ENCODE assay signal across 25 mouse cellular contexts in the genomic region with DNA sequence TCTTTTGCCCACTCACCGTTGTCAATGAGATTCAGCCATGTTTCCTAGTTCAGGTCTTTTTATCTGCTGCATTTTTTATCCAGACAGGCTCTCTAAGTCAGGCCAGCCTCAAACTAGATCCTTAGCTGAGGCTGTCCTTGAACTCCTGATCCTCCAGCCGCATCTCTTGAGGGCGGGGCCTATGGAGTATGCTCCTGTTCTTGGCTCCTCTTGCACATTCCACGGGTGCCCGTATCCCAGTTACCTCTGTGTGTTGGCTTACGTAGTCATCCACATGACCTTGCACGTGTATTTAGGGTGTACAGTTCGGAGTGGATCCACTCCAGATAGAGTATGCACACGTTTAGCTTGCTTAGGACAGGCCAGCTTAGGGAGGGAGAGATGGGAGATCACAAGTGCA. TPM values are rescaled to one million over a fixed set of nuclear protein-coding genes. Genes with fewer than 3 reads are reported as not detected.
A peak's percentile ranks its signal among the peaks of the same experiment; 100 is the strongest.
DNase-seq lines count a peak whose midpoint lies in the region; ATAC-seq and TF ChIP-seq lines count a peak whose summit lies in the region.
"Had no signal": no experiment of that assay in that cellular context is flagged by ENCODE, and none has a peak within 500 bp of the region (broad histone marks: within the 10 kb centered on the region; RNA-seq: fewer than 3 reads in every experiment).

No protein-coding gene starts in this region.

- H3K36me3 ChIP-seq in midbrain, embryonic 11.5 days (ENCODE audit: control insufficient read depth, insufficient read depth, low read length), result no peaks in the 10 kb centered on the region
- no peaks in the 10 kb centered on the region for H3K36me3 ChIP-seq in midbrain, postnatal 0 days (ENCODE audit: insufficient read depth, low read length)
- H3K36me3 ChIP-seq in forebrain, embryonic 13.5 days (ENCODE audit: poor library complexity, severe bottlenecking), result no peaks in the 10 kb centered on the region
- H3K36me3 ChIP-seq: G1E had no signal

- no peaks in the 10 kb centered on the region for H3K4me1 ChIP-seq in midbrain, embryonic 11.5 days (ENCODE audit: control insufficient read depth, insufficient read depth, low read length)
- H3K4me1 ChIP-seq in midbrain, postnatal 0 days (ENCODE audit: insufficient read depth, low read length), result no peaks in the 10 kb centered on the region
- H3K4me1 ChIP-seq in forebrain, embryonic 13.5 days, result no peaks in the 10 kb centered on the region

- H3K4me3 ChIP-seq in midbrain, embryonic 11.5 days (ENCODE audit: low read depth, low read length), result no peak overlapping the region
- no peak overlapping the region for H3K4me3 ChIP-seq in midbrain, postnatal 0 days (ENCODE audit: low read depth, low read length)
- H3K4me3 ChIP-seq in forebrain, embryonic 13.5 days, result no peak overlapping the region

- no peak overlapping the region for H3K27ac ChIP-seq in midbrain, embryonic 11.5 days (ENCODE audit: low read depth, low read length)
- H3K27ac ChIP-seq in midbrain, postnatal 0 days (ENCODE audit: low read depth, low read length), result no peak overlapping the region
- no peak overlapping the region for H3K27ac ChIP-seq in forebrain, embryonic 13.5 days

- ATAC-seq in midbrain, embryonic 11.5 days (ENCODE audit: low FRiP score), result no peak
- no peak for ATAC-seq in midbrain, postnatal 0 days (ENCODE audit: low FRiP score)
- no peak for ATAC-seq in forebrain, embryonic 13.5 days
- ATAC-seq: activated CD4-positive, CD25-positive, alpha-beta regulatory T cell, adult 4 months; CD4-positive, CD25-positive, alpha-beta regulatory T cell, adult 4 months; Patski had no signal

- 93% methylated on average over 9 of the region's 9 CpGs for WGBS in midbrain, embryonic 11.5 days
- 92% methylated on average over 9 of the region's 9 CpGs for WGBS in midbrain, postnatal 0 days
- WGBS in forebrain, embryonic 13.5 days, result 93% methylated on average over 9 of the region's 9 CpGs

- no peak overlapping the region for H3K4me2 ChIP-seq in midbrain, embryonic 11.5 days
- no peak overlapping the region for H3K4me2 ChIP-seq in midbrain, postnatal 0 days (ENCODE audit: low read depth, low read length, poor library complexity, severe bottlenecking)
- no peak overlapping the region for H3K4me2 ChIP-seq in forebrain, embryonic 13.5 days

- H3K9ac ChIP-seq in midbrain, embryonic 11.5 days (ENCODE audit: low read length), result no peak overlapping the region
- H3K9ac ChIP-seq in midbrain, postnatal 0 days (replicated peaks; ENCODE audit: low read length, poor library complexity, severe bottlenecking), result no peak overlapping the region
- no peak overlapping the region for H3K9ac ChIP-seq in forebrain, embryonic 13.5 days

- no peak for TF ChIP-seq CTCF in midbrain, postnatal 0 days (IDR thresholded peaks at IDR 0.05)

- no peaks in the 10 kb centered on the region for H3K27me3 ChIP-seq in midbrain, embryonic 11.5 days (ENCODE audit: control insufficient read depth, insufficient read depth, low read length)
- no peaks in the 10 kb centered on the region for H3K27me3 ChIP-seq in midbrain, postnatal 0 days (ENCODE audit: insufficient read depth, low read length)
- no peaks in the 10 kb centered on the region for H3K27me3 ChIP-seq in forebrain, embryonic 13.5 days
- H3K27me3 ChIP-seq: CH12.LX, Patski had no signal

- no peaks in the 10 kb centered on the region for H3K9me3 ChIP-seq in midbrain, embryonic 11.5 days (ENCODE audit: control insufficient read depth, low read length)
- no peaks in the 10 kb centered on the region for H3K9me3 ChIP-seq in midbrain, postnatal 0 days (ENCODE audit: low read length)
- H3K9me3 ChIP-seq in forebrain, embryonic 13.5 days (replicated peaks), result no peaks in the 10 kb centered on the region
- H3K9me3 ChIP-seq: G1E had no signal

- DNase-seq in midbrain, embryonic 11.5 days (ENCODE audit: low spot score, missing footprints), result peak; percentile 51
- DNase-seq in midbrain, postnatal 0 days (ENCODE audit: low spot score), result no peak
- DNase-seq in ES-CJ7 (ENCODE audit: low read depth, low spot score) (peak; percentile 37), R1 (ENCODE audit: low read depth, low spot score) (peak; percentile 59), ZHBTc4 (ENCODE audit: low read depth, low spot score) (peak; percentile 33)
- no peak for DNase-seq in gastrocnemius, postnatal 25 days
- no peak for DNase-seq in gastrocnemius, postnatal 10 days
- DNase-seq: adrenal gland, adult 2 months; adrenal gland, adult 8-10 months; adrenal gland, postnatal 10 days; adrenal gland, postnatal 14 days; adrenal gland, postnatal 25 days; adrenal gland, postnatal 36 days; B cell, adult 2 months; cerebellum, adult 11 months; cerebellum, adult 11-12 months; cerebellum, adult 18-20 months; cerebellum, adult 2 months; cerebellum, adult 8-10 months had no signal

RNA-seq across cellular contexts. Expression of a gene that starts 32.6 kb away (rescaled TPM):
- 94.8 and 106 TPM in 2 replicates for polyA plus RNA-seq in midbrain, embryonic 11.5 days (2014; fragmentation: Nextera tagmentation; extraction: Ambion mirVana)
- 19.1 and 30.3 TPM in 2 replicates for total RNA-seq in midbrain, postnatal 0 days (2014; rRNA removed)
- 58.9 and 72.0 TPM in 2 replicates for polyA plus RNA-seq in midbrain, postnatal 0 days (2015; fragmentation: Nextera tagmentation; extraction: Ambion mirVana)
- total RNA-seq in gastrocnemius, postnatal 25 days (2021), result 1 to 10 TPM; 9.1 to 9.8 TPM
- 117 and 118 TPM in 2 replicates for polyA plus RNA-seq in forebrain, embryonic 13.5 days (2015; fragmentation: Nextera tagmentation; extraction: Ambion mirVana)
- total RNA-seq in gastrocnemius, postnatal 10 days (2021), result 10 to 100 TPM; 12.4 to 17.0 TPM

Comparison
In these comparisons a context has a peak if more than half of its experiments do, and no peak if none do; other contexts are left out.
1. DNase-seq: peak in midbrain, embryonic 11.5 days (single experiment), ES-CJ7 (single experiment), R1 (single experiment) and ZHBTc4 (single experiment); none in midbrain, postnatal 0 days (single experiment), gastrocnemius, postnatal 25 days (single experiment) and gastrocnemius, postnatal 10 days (single experiment).